Mouse (Mus musculus) CH12F3 (cell line): ENCODE measurements around the gene Arsg.
"Not testable (repeated sequence)": the region's sequence is repeated elsewhere in the genome, so short reads cannot be mapped to it uniquely, and the experiment has no call there.

Experiments
- in situ Hi-C: fragments of 300-500 bp; cut with MboI; formaldehyde crosslinking; loops from 2 replicates; pipeline ENCODE4 v1.14.3; 2020; ENCODE audit warnings: low sequenced_read_pairs

Gene Arsg

DNA sequence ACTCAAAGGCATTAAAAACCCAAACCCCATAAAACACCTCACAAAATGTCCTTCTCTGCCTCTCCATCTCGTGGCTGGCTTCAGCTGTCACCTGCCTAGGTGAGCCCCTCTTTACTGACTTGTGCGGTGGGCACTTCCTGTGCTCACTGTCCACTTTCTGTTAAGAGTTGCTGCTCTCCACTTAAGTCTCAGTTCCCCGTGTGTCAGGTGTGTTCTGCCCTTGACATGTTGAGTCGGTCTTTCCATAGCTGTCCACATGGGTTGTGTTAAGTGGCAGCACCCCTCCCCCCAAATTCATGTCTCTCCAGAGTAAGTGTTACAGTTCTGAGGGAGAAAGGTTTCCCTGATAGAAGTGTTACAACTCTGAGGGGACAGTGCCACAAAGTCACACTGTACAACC, 18.7 kb downstream of the Arsg start:
- in situ Hi-C loops, result no loop called here

DNA sequence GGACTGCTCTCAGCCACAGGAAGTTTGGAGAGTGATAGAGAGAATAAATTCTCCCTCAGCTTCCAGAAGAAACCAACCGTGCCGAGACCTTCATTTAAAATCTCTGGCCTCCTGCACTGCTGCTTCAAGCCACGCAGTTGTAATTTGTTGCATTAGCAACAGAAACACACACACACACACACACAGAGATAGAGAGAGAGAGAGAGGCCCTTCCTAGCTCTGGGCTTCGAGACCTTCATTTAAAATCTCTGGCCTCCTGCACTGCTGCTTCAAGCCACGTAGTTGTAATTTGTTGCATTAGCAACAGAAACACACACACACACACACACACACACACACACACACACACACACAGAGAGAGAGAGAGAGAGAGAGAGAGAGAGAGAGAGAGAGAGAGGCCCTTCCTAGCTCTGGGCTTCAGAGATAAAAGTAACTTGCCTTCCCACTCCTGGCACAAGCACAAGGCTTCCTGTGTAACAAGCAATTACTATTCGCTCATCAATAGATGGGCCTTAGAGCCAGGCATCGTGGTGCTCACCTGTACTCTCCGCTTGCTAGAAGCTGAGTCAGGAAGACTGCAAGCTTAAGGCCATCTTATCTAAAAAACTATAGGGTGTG, 19.8 kb downstream of the Arsg start:
- in situ Hi-C loops, result not testable (repeated sequence)

DNA sequence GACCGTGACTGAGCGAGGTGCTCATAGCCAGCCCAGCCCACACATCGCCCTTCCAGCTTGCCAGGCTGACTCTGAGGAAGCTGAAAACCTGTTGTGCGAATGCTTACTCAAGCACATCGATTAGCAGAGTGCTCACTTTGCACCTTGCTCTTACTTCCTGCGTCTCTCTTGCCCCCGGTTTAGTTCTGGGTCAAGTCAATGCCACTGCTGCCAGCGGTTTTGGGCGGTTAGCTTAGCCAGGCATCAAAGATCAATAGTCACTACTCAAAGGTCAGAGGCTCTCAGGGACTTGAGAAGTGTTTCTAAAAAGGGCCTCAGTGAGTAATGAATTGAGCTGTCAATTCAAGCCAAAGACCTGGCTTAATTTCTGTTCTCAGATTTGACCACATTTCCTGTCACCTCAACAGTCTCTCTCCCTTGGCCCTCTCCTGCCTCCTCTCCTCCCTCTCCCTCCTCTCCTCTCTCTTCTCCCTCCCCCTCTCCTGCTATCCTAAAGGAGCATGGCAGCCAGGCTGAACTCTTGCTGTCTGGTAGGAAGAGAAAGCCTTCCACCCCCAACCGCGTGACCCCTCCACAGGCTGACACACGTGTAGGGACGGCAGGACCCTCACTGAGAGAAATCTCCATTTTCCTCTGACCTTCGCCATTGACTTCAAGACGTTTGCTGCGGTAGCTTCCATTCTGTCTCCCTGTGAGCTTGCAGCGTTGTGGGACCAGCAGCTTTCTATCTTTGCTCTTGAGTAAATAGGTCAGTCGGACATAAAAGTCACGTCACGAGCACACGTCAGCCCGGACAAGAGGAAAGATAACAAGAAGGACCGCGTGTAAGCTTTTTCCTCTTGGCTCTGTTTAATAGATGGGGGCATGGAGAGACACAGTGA, 22.0 kb downstream of the Arsg start:
- in situ Hi-C loops, result no loop called here

DNA sequence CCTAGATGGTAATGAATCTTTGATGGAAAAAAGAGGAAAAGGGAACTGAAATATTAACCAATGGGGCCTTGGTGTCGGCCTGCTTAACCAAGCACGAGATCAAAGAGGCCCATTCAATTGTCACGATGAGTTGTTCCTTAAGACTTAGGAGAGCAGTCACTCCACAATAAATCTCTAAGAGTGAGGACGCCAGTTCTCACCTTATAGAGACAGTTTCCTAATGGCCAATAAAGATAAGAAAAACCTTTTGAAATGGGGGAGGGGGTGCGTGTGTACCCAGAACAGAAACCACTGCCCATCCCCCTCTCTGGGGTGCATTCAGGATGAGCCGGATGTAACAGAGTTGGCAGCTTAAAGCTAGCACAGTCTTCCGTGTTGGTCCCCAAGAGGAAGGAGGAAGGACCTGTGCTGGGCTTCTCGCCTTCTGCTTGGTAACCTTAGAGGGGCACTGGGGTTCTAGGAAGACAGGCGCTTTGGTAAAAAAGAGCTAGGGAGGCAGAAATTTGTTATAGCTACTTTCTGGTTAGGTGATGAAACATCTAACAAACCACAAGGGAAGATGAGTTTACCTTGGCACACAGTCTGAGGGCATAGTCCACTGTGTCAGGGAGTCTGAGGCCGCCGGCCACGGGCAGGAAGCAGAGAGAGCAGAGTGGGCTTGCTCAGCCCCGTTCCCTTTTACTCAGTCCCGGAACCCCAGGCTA, 22.7 kb downstream of the Arsg start:
- in situ Hi-C loops, result no loop called here

DNA sequence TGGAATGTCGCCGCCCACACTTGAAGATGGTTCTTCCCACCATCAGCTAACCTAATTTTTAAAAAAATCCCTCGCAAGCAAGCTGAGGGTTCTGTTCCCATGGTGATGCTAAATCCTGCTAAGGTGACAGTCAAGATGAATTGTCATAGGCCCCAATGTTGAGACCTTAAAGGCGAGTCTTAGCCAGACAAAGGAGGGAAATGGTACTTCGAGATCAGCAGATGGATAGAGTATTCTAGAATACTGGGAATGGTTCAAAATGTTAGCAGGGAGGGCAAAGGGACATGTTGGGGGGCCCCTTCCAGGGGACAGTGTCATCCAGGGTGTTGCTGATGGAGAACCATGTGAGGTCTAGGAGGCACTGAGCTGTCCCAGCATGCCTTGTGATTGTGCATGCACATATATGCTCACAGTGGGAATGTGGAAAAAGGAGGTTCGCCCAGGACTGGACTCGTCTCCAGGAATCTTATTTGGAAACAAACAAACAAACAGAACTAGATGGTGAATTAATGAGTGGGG, 23.4 kb downstream of the Arsg start:
- in situ Hi-C loops, result no loop called here

DNA sequence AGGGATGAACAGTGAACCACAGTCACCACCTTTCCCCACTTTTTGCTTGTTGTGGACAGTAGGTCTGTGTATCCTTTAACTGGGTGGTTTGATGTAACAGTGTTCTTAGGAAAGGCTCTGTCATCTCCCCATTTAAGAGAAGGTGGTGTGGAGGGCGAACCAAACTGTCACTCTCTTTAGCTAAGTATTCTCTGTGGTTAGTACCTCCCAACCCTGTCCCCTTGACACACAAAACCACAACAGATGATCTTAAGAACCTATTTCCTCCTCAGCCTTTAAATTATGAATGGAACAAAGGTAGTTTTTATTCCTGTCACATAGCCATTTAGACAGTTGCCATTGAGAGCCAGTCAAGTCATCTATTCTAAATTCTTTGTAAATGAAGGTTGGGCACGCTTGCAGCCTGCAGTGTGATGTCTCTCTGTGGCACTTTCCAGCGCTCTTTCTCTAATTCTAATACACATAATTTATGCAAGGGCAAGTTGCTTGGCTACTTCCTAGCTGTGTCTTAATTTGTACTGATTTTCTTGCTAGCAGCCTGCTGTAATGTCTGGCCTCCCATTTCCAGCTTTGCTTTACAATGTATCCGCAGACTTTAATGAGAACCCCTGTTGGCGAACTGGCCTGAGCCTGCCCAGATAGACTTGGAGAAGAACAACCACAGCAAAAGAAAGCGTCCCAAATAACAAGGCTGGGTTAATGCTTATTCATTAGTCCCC, 24.0 kb downstream of the Arsg start:
- in situ Hi-C loops, result no loop called here

DNA sequence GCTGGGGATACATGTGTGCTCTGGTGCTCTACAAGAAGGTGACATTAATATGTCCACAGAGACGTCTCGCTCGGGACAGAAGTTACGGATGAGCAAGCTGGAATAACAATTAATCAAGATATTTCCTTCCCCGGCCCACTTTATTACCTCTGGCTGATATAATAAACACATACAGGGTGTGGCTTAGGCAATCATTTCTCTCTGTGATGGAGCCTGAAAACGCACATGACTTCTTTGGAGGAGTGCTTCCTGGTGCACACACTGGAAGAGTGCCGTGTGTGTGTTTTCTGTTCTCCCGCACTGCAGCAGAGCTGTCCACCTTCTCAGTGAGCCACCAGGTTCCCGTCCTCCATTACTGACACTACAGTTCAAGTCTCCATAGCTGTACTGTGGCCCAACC, 24.8 kb downstream of the Arsg start:
- in situ Hi-C loops, result no loop called here

DNA sequence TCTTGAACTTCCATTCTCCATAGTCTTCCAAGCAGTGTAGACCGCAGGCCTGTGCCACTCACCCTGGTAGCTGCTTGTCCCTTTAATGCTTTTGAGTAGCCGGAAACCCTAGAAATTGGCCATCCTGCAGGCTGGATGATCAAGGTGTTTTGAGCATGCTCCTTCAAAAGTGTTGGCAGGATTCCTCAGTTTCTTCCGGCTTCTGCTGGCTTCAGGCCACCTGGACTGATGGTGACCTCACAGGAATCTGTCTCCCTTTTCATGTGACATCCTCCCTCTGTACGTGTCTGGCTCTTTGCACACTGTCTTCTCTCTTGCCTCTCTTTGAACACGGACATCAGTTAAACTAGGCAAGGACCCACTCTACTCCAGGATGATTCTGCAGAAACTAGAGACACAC, 27.0 kb downstream of the Arsg start:
- in situ Hi-C loops, result no loop called here

DNA sequence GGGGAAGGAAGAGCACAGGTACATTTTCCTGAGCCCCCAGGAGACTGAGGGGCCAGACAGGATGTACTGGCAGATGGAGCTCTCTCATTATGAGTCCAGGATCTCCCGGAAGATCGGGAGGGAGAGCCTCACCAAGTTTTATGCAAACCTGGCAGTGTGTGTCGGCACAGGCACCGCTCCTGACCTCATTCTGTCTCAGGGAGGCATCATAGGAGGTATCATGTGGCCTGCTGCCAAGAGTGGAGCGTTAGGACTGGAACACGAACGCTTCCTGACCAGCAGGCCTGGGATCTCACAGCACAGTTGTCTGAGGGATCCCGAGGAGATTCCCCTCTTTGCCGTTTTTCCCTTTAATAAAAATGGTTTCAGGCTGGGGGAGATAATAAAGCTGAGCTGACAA, 31.8 kb downstream of the Arsg start:
- in situ Hi-C loops, result no loop called here

DNA sequence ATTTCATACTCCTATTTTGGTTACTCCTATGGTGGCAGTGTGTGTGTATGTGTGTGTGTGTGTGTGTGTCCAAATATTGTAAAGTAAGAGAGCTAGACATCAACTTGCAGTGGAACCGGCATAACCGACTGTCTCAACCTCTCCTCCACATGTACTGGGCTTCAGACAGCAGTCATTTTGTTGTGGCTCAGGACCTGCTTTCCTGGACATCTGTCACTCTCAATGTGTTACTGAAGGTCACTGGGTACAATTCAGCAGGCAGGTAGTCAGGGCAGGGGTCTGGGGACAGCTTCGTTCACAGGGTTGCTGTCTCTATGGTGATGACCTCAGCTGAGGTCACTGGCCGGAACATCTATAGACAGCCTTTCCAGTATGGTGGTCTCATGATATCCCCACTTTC, 32.6 kb downstream of the Arsg start:
- in situ Hi-C loops, result no loop called here

DNA sequence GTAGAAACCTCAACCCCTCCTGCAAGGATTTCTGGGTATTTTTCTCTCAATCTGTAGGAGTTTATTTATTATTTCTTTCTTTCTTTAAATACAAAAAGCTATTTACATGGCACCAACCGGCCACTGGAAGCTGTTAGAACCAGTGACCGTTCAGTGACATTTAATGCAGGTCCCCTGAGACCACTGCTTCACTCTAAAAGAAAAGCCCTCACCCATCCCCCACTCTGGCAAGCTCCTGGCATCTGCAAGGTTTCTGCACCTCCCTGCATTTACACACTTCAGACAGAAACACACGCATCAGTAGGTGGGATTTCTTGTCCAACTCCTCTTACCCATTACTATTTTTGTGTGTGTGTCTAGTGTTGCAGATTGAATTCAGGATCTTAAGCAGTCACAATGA, 33.9 kb downstream of the Arsg start:
- in situ Hi-C loops, result no loop called here

DNA sequence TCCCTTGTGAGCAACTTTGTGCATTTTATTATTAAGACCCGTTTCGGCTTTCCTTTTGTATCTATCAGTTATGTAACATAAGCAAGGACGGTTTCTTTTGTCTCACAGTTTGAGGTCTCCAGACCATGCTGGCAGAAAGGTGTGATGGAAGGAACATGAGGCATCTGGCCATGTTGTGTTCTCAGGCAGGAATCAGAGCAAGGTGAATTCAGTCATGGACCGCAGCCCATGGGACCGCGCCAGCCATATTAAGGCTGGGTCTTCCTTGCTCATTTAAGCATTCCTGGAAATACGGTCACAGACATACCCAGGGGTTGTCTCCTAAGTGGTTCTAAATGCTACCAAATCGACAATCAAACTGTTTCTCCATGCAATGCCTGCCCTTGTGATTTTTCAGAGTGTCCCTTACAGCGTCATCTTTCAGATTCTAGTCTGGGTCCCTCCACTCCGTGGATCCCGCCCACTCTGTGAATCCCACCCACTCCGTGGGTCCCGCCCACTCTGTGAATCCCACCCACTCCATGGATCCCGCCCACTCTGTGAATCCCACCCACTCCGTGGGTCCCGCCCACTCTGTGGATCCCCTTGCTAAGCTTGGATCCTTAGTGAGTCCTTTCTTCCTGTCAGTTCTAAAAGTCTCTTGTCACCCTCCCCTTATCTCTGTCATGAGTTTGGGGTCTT, 40.0 kb downstream of the Arsg start:
- in situ Hi-C loops, result no loop called here

DNA sequence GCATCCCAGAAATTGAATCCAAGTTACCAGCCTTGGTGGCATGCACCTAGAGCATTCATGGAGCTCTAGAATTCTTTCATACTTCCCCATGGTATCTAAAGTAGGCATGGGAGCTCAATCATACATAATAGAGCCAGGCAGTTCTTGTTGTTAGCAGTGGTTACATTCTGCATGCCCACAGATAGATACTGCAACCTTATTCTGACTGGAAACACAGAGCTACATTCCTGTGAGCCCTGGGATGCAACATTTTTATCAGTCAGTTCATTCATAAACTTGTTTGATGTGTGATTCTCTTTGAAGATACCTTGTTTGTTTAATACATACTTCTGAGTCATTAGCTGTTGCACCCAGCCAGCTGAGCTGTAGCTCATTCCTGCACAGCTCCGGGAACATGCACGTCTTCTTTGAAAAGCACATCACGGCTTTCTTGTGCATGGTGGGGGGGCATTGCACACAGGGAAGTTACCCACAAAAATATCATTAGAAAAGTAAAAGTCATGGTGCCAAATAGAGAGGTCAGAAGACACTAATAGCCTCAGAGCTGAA, 41.0 kb downstream of the Arsg start:
- in situ Hi-C loops, result no loop called here

DNA sequence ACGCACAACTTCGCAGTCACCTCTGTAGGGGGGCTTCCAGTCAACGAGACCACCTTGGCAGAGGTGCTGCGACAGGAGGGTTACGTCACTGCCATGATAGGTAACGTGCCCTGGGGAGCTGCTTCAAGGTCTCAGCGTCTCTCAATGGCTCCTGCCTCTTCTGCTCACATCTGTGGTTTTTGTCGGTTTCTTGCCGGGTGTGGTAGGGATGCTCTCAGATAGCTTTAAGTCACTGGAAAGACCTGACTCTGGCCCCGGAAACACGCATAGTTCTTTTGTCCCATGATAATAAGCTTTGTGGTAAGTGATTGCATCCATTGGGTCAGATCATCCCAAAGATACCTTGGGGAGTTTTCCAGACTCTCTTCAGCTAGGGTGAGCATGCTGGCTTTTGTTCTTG, 44.2 kb downstream of the Arsg start:
- in situ Hi-C loops, result no loop called here

DNA sequence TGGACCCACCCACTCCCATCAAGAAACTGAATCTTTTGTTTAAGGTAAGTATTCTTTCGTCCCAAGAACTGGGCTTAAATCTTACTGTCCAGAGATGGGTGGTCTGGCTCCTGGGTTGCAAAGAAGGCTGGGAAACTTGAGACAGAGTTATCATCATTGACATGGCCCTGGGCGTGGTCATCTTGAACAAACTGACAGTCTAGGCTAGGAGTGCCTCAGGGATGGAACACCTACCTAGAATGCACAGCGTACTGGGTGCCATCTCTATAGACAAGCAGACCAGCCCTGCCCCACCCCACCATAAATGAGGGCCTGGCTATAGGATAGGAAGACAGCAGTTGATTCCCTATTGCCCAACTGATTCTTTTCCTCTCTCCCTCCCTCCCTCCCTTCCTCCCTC, 44.6 kb downstream of the Arsg start:
- in situ Hi-C loops, result no loop called here

DNA sequence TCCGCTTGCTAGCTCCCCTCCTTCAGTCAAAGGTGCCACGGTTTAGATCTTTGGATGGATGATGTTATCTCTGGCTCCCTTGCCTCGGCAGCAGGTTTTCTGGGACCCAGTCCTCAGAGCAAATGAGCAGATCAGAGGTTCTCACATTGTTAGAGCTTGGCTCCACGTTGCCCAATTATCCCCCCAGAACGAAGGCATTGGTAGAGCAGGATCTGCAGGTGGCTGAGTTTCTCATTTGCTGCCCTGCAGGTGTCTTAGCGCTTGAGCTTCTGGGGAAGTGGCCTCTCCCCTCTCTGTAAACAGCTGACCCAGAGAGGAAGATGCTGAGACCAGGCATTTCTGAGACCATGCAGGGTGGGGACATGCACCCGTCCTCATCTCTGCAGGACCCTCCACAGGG, 47.8 kb downstream of the Arsg start:
- in situ Hi-C loops, result no loop called here

DNA sequence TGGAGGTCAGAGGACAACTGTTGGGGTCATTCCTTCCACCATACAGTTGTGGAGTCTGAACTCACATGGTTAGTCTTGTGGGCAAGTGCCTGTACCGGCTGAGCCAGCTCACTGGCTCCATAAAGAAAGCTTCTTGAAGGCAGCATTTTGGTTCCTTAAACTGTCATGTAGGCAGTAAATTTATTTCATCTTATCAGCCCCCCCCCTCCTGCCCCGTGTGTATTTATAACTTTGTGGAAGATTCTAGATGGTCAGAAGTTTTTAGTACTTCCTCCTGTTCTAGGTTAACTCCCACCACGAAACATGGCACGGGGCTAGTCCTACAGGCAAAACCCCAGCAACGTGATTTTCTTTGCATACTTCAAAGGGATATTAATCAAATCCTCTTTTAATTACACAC, 51.7 kb downstream of the Arsg start:
- in situ Hi-C loops, result no loop called here

DNA sequence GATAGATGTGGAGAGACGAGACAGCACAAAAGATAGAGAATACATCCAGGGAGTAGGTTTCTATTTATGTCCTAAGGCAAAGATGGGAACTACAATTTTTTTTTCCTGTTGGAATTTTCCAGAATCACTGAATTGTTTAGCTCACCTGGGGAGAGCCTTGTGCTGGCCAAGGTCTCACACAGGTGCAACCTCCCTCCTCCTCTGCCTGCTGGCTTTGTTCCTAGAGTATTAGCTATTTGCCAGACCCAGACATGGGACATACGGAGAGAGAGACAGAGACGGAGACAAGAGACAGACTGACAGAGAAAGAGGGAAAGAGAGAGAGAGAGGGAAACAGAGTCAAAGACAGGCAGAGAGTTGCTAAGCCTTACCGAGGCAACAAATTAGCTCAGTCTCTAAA, 52.4 kb downstream of the Arsg start:
- in situ Hi-C loops, result no loop called here

DNA sequence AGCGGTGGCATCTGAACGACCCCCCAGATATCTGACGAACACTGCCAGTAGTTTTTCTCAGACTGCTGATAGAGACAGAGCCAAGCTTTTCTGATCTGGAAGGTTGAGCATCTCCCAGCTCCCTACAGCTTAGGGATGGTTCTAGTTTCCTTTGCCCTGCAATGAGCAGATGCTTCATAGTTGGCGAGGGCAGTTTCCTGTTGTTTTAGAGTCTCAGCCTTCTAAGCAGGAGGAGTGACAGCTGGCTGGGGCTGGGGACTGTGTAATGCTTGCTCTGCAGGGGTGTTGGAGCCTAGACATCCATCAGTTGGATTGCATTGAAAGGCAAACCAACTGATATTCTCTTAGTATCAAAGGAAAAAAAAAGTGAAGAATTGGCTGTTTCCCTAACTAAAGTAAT, 56.9 kb downstream of the Arsg start:
- in situ Hi-C loops, result no loop called here

DNA sequence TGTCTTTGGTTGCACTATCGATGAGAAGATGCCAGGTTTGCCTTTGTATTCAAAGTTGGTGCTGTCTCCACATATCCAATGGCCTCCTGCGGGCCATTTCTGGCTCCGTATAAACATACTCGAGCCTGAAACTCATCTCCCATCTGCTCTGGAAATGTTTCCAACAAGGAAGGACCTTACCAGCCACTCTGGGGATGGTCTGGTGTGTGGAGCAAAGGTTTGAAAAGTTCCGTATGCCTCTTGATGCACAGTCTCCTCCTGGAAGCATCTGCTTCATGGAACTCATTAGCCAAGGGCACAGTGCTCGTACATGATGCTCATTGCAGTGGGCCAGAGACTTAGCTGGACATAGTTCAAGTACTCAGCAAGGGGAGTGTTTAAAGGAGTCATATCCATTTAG, 62.8 kb downstream of the Arsg start:
- in situ Hi-C loops, result no loop called here
